Mouse (Mus musculus): ENCODE measurements at regions not wholly inside any gene's neighbourhood (a gene's known extent, or its start where the extent isn't known, plus 50 kb on each side); places are given as distances from the start of the nearest gene placed in this dataset.

DNA sequence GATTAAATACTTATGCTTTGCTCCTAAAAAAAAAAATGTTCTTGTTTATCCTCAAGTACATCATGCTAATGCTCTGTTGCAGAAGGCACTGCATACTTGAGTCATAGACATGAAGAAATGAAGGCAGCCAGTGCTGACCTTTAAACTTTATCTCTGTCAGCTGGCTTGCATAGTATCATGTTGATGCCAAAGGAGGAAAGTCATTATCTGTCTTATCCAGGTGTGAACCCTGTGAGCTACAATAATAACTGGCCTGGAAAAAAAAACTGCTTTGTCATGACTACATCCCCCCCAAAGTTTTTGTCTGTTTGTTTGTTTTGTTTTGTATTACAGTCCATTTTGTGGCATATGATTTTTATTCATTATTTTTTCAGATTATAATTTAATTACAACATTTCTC is 124.3 kb upstream of the Ndst4 start:
- Histone ChIP-seq H3K4me2 (ENCODE audit: low read depth, low read length) (peak overlapping the region; percentile 14; the same call in 1 of the 2 replicates), H3K9me3 (replicated peaks; ENCODE audit: control insufficient read depth, low read length) (no peaks in the 10 kb centered on the region), H3K27ac (ENCODE audit: low read length) (0 out of 2 replicates have a peak overlapping the region, but pooled peaks have one; percentile 9), H3K4me3 (ENCODE audit: low read depth, low read length) (no peak overlapping the region), H3K36me3 (ENCODE audit: control insufficient read depth, insufficient read depth) (no peaks in the 10 kb centered on the region), H3K9ac (ENCODE audit: low read depth, low read length) (no peak overlapping the region), H3K27me3 (ENCODE audit: control insufficient read depth, insufficient read depth, low read depth, low read length) (no peaks in the 10 kb centered on the region), H3K4me1 (ENCODE audit: control insufficient read depth, low read depth, low read length) (peaks cover 11% of the 10 kb centered on the region)
- peak; percentile 93 for ATAC-seq (ENCODE audit: low read depth)

DNA sequence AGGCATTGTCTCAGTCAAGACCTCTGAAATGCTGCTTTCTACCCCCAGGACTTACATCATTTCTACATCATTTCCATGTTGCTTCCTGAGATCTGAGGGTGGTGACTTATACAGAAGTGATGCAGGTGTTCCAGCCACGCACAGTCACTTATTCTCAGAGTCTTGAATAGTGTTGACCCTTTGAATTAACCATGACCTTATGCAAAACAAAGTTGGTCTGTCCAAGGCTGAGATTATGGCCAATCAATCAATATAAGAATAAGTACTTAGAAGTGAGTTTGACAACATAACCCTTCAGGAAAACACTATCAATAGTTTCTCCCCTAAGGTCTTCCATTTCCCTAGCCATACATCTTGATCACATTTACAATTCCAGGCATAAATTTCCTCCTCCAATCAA is 115.3 kb upstream of the Ndst4 start:
- no peak for ATAC-seq (ENCODE audit: low read depth)
- Histone ChIP-seq H3K9ac (ENCODE audit: low read depth, low read length) (no peak overlapping the region), H3K9me3 (replicated peaks; ENCODE audit: control insufficient read depth, low read length) (no peaks in the 10 kb centered on the region), H3K4me3 (ENCODE audit: low read depth, low read length) (no peak overlapping the region), H3K36me3 (ENCODE audit: control insufficient read depth, insufficient read depth) (no peaks in the 10 kb centered on the region), H3K27me3 (ENCODE audit: control insufficient read depth, insufficient read depth, low read depth, low read length) (no peaks in the 10 kb centered on the region), H3K4me1 (ENCODE audit: control insufficient read depth, low read depth, low read length) (no peaks in the 10 kb centered on the region), H3K27ac (ENCODE audit: low read length) (no peak overlapping the region), H3K4me2 (ENCODE audit: low read depth, low read length) (no peak overlapping the region)
- WGBS (ENCODE audit: insufficient replicate concordance) = 60% methylated on average over 1 of the region's 1 CpGs

DNA sequence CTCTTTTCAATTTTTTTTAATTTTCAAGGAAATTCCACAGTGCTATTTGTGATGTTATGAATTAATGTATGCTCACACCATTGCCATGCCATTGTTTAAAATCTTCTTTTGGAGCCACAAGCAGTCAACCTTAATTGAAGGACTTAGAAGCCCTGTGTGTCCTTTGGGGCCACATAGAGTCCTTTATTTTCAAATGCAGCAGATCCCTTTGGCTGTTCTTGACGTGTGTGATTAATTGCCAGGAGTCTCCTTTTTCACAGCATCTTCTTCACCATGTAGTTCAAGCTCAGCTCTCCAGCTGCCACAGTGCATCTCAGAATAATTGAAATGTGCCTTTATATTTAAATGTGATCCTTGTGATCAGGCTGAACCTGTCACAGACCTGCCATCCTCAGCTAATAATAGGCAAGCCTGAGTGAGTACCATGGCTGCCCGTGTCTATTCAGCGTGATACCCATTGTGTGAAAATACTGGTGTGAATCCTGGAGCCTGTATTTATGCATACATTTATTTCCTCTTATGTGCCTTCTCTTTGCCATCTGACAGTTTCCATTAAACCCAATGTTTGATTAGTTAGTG is 114.4 kb upstream of the Ndst4 start:
- Histone ChIP-seq H3K27me3 (ENCODE audit: control insufficient read depth, insufficient read depth, low read depth, low read length) (no peaks in the 10 kb centered on the region), H3K4me3 (ENCODE audit: low read depth, low read length) (no peak overlapping the region), H3K36me3 (ENCODE audit: control insufficient read depth, insufficient read depth) (no peaks in the 10 kb centered on the region), H3K4me1 (ENCODE audit: control insufficient read depth, low read depth, low read length) (no peaks in the 10 kb centered on the region), H3K9ac (ENCODE audit: low read depth, low read length) (no peak overlapping the region), H3K4me2 (ENCODE audit: low read depth, low read length) (no peak overlapping the region), H3K9me3 (replicated peaks; ENCODE audit: control insufficient read depth, low read length) (no peaks in the 10 kb centered on the region), H3K27ac (ENCODE audit: low read length) (no peak overlapping the region)
- no peak for ATAC-seq (ENCODE audit: low read depth)
- 65% methylated on average over 3 of the region's 3 CpGs for WGBS (ENCODE audit: insufficient replicate concordance)

DNA sequence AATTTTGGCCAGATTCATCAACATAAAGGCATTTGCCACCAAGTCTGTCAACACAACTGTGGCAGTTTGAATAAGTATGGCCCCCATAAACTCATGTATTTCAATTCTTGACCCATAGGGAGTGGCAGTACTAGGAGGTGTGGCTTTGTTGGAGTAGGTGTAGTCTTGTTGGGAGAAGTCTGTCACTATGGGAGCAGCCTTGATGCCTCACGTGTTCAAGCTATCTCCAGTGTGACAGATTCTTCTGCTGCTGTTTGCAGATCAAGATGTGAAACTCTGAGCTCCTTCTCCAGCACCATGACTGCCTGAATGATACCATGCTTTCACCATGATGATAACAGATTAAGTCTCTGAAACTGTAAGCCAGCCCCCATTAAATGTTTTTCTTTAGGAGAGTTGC is 97.2 kb upstream of the Ndst4 start:
- Histone ChIP-seq H3K27ac (ENCODE audit: low read length) (no peak overlapping the region), H3K4me3 (ENCODE audit: low read depth, low read length) (no peak overlapping the region), H3K9me3 (replicated peaks; ENCODE audit: control insufficient read depth, low read length) (no peaks in the 10 kb centered on the region), H3K9ac (ENCODE audit: low read depth, low read length) (no peak overlapping the region), H3K27me3 (ENCODE audit: control insufficient read depth, insufficient read depth, low read depth, low read length) (no peaks in the 10 kb centered on the region), H3K4me1 (ENCODE audit: control insufficient read depth, low read depth, low read length) (peaks cover 5% of the 10 kb centered on the region), H3K4me2 (ENCODE audit: low read depth, low read length) (no peak overlapping the region), H3K36me3 (ENCODE audit: control insufficient read depth, insufficient read depth) (no peaks in the 10 kb centered on the region)
- WGBS (ENCODE audit: insufficient replicate concordance) = 24% methylated on average over 1 of the region's 1 CpGs
- peak; percentile 89 for ATAC-seq (ENCODE audit: low read depth)

DNA sequence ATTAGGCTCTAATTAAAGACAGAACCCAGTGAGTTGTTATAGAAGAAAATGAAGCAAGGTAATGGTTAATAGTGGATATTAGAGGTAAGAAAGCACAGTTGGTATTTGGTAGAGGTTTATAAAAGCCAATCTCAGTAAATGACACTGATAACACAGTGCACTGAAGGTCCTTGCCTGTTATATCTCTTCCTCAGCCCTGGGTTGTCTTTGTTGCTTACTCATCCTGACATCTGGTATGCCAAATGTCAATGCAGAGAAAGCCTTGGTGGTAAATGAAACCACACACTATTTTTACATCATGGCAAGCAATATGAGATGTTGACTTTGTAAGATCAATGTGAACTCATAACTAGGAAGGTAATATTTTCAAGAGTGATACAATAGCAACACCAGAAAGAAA is 76.8 kb upstream of the Ndst4 start:
- no peak overlapping the region for H3K9ac ChIP-seq (ENCODE audit: low read depth, low read length)
- no peaks in the 10 kb centered on the region for H3K9me3 ChIP-seq (replicated peaks; ENCODE audit: control insufficient read depth, low read length)
- H3K4me2 ChIP-seq (ENCODE audit: low read depth, low read length) = no peak overlapping the region
- H3K4me3 ChIP-seq (ENCODE audit: low read depth, low read length) = no peak overlapping the region
- no peak overlapping the region for H3K27ac ChIP-seq (ENCODE audit: low read length)
- H3K4me1 ChIP-seq (ENCODE audit: control insufficient read depth, low read depth, low read length) = no peaks in the 10 kb centered on the region
- H3K36me3 ChIP-seq (ENCODE audit: control insufficient read depth, insufficient read depth) = no peaks in the 10 kb centered on the region
- no peak for ATAC-seq (ENCODE audit: low read depth)
- no peaks in the 10 kb centered on the region for H3K27me3 ChIP-seq (ENCODE audit: control insufficient read depth, insufficient read depth, low read depth, low read length)

DNA sequence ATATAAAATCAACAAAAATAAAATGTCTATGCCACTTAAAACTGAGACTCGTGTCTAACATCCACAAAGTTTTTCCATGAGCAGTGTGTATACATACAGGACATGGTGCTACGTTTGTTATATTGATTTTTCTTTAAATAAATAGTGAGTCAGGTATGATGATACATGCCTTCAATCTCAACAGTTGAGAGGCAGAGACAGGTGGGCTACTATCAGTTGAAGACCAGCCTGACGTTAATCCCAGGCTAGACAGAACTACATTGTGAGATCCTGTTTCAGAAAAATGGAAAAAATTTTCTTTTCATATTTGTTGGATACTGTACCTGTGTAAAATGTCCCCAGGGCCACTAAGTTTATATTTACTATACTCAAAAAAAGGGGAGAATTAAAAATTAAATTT is 66.5 kb upstream of the Ndst4 start:
- no peak for ATAC-seq (ENCODE audit: low read depth)
- Histone ChIP-seq H3K27me3 (ENCODE audit: control insufficient read depth, insufficient read depth, low read depth, low read length) (no peaks in the 10 kb centered on the region), H3K4me1 (ENCODE audit: control insufficient read depth, low read depth, low read length) (no peaks in the 10 kb centered on the region), H3K36me3 (ENCODE audit: control insufficient read depth, insufficient read depth) (no peaks in the 10 kb centered on the region), H3K4me3 (ENCODE audit: low read depth, low read length) (no peak overlapping the region), H3K4me2 (ENCODE audit: low read depth, low read length) (no peak overlapping the region), H3K9ac (ENCODE audit: low read depth, low read length) (no peak overlapping the region), H3K9me3 (replicated peaks; ENCODE audit: control insufficient read depth, low read length) (no peaks in the 10 kb centered on the region), H3K27ac (ENCODE audit: low read length) (no peak overlapping the region)
- WGBS (ENCODE audit: insufficient replicate concordance) = 51% methylated on average over 3 of the region's 3 CpGs

DNA sequence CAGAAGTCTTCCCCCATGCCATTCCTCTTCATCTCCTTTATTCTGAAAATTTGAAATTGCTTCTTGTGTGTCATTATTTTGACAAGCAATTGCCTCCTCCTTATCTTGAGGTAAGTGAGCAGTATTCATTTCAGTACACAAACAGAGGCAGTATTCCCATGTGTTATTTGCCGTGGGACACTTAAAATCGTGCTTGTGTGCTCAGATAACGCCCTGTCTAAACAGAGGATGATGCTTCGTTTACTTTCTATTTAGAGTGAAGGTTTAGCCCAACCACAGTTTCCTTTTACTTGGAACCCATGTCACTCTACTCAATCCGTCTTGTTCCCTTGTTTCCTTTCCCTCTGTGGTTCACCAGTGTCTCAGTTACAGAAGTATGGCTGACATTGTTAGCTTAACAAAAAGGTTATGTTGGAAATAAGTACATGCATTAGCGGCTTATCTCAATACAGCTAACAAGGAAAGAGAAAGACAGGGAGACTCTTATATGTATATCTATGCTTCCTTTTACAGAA is 65.6 kb upstream of the Ndst4 start:
- ATAC-seq (ENCODE audit: low read depth) = no peak

More for the DNA sequence above, 65.6 kb upstream of the Ndst4 start:
- Histone ChIP-seq H3K9me3 (replicated peaks; ENCODE audit: control insufficient read depth, low read length) (no peaks in the 10 kb centered on the region), H3K4me1 (ENCODE audit: control insufficient read depth, low read depth, low read length) (no peaks in the 10 kb centered on the region), H3K4me2 (ENCODE audit: low read depth, low read length) (no peak overlapping the region), H3K36me3 (ENCODE audit: control insufficient read depth, insufficient read depth) (no peaks in the 10 kb centered on the region), H3K4me3 (ENCODE audit: low read depth, low read length) (no peak overlapping the region), H3K27me3 (ENCODE audit: control insufficient read depth, insufficient read depth, low read depth, low read length) (no peaks in the 10 kb centered on the region), H3K9ac (ENCODE audit: low read depth, low read length) (no peak overlapping the region), H3K27ac (ENCODE audit: low read length) (no peak overlapping the region)
- 5% methylated on average over 6 of the region's 6 CpGs for WGBS (ENCODE audit: insufficient replicate concordance)
